Mouse (Mus musculus) left cerebral cortex, postnatal 10 days (tissue): ENCODE measurements around the gene Mrps7. TPM values are rescaled to one million over a fixed set of nuclear protein-coding genes. Genes with fewer than 3 reads are reported as not detected.
"Not testable (repeated sequence)": the region's sequence is repeated elsewhere in the genome, so short reads cannot be mapped to it uniquely, and the experiment has no call there.

ENCODE experiments used
- DNase-seq, 2 experiments: peaks; one replicate each; pipeline ENCODE4 v3.0.0; 2021 to 2022; ENCODE audit warnings: low spot score in 2 of 2, mixed read lengths in 1 of 2; ENCODE audit errors: extremely low spot score in 1 of 2
- intact Hi-C: fragments of 180-260 bp; cut with DNase I; formaldehyde crosslinking; loops from one replicate; pipeline ENCODE4 v1.15.1; 2025
- total RNA-seq, 2 experiments: library from RNA; stranded (reverse); gene quantifications; 2 replicates each; pipeline ENCODE4 v1.2.3; 2021

Gene Mrps7
- total RNA-seq, 2 experiments from 2014 or later = 52.7 to 58.7 TPM

DNA sequence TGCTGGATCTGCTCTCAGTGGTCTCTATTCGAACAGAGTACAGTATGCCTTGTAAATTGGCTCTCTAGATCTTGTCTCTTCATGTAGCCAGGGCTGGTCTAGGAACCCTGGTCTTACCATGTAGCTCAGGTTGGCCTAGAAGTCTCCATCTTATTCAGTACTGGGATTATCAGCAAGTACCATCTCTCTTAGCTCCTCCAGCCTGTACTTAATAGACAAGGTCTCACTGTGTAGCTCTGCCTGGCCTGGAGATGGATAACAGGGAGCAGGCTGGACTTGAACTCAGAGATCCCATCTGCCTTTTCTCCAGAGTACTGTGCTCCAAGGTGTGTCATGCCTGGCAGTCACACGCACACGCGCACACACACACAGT, 37.9 kb downstream of the Mrps7 start:
- intact Hi-C loops = no loop called here
- DNase-seq = no peak

GRCm38 (mm10) chr11:115642705-115643104, 39.0 kb downstream of the Mrps7 start:
- no peak for DNase-seq
- intact Hi-C loops = no loop called here

GRCm38 (mm10) chr11:115643265-115643664, 39.5 kb downstream of the Mrps7 start:
- no peak for DNase-seq
- intact Hi-C loops = no loop called here

GRCm38 (mm10) chr11:115644308-115644707, 40.6 kb downstream of the Mrps7 start:
- intact Hi-C loops = no loop called here
- no peak for DNase-seq

DNA sequence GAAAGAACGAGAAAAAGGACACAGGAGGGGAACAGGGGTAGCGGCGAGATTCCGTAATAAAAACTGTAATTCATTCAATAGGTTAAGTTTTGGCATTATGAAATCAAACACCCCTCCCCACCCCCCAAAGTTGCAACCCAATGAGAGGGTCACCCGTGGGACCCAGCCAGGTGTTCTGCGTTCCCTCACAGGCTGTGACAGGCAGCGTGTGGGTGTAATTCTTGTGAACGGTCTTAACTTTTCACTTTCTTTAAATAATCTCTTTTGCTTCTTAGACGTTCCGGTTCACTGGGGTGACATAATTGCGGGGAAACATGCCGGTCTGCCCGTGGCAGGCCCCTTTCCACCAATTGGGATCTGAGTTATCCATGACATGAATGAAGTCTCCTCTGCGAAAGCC, 41.8 kb downstream of the Mrps7 start:
- DNase-seq = not testable (repeated sequence)
- intact Hi-C loops = loop anchor here (5.0 kb wide), 1 partner anchor 167 kb away; the partner anchor contains the start of genes Caskin2 and Tsen54

- intact Hi-C loops = loop anchor here (2.0 to 5.0 kb wide), 2 partner anchors 68 to 166 kb away; partner anchors contain the start of genes Caskin2 and Tsen54
- no peak for DNase-seq
Measured at GRCm38 (mm10) chr11:115646439-115646838, 42.7 kb downstream of the Mrps7 start.

DNA sequence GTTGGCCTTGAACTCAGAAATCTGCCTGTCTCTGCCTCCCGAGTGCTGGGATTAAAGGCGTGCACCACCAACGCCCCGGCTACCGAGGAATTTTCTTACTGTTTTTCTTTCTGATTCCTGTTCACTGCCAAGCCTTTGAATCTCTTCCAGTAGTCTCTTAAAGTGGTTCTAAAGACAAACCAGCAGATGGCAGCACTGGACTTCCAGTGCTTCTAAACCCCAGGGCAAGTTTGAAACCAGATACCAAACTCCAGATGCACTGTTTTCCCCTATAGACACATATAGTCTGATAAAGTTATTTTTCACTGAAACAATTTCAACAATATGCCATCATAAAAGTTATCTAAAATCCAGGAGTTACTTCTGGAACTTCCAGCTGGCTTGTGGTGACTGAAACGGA, 43.7 kb downstream of the Mrps7 start:
- intact Hi-C loops = loop anchor here (2.0 to 5.0 kb wide), 2 partner anchors 67 to 165 kb away; partner anchors contain the start of genes Caskin2 and Tsen54
- peak; percentile 52 to 63 for DNase-seq

DNA sequence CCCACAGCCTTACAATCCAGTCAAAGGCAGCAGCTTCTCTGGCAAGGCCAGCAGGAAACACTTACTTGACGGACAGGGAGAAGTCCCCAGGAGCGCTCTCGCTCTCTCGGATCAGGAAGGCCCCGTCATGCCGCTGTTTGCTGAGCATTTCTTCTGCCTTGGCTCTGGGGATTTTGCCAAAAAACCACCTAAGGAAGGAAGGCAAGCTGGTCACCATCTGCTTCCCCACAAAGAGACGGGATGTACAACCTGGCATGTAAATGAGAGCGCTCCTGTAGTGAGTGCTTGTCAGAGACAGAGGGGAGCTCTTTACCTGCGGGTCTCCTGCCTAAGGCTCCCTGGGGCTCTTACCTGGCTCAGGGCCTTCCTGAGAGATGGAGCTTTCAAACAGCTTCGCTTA, 46.0 kb downstream of the Mrps7 start:
- intact Hi-C loops = loop anchor here (5.0 kb wide), 1 partner anchor 163 kb away; the partner anchor contains the start of genes Caskin2 and Tsen54
- DNase-seq = peak in 1 of 2 experiments; percentile 51

GRCm38 (mm10) chr11:115651680-115652079, 48.0 kb downstream of the Mrps7 start:
- intact Hi-C loops = no loop called here

DNA sequence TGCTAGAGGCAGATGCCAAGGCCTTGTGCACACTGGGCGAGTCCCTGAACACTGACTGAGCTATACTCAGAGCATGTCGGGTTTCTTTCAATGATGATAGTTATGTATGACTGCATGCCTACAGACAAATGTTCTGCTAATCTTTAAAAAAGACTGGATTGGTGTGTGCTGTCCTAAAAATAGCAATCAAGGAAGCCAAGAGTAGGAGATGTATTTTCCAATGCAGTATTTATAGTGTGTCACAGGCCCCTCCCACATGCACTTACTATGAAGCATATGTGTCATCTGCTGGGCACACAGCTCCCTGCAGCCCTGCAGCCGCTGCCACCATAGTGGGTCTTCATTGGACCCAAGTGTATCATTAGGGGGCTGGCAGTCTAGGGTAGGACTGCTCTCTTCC, 49.5 kb downstream of the Mrps7 start:
- DNase-seq = peak in 1 of 2 experiments; percentile 57
- intact Hi-C loops = no loop called here

More at GRCm38 (mm10) chr11:115651680-115652079, 48.0 kb downstream of the Mrps7 start:
- no peak for DNase-seq

DNA sequence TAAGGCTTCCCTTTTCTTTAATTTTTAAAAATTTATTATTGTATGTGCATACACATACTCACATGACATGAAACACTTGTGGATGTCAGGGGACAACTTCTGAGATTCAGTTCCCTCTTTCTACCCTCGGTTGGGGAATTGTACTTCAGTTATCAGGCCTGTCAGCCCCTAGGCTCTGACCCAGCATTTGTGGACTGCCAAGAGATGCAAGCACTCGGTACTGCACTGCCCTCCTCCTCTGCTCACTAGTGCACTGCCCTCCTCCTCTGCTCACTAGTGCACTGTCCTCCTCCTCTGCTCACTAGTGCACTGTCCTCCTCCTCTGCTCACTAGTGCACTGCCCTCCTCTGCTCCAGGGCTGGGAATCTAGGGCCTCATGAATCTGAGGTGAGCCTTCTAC, 50.4 kb downstream of the Mrps7 start:
- intact Hi-C loops = no loop called here
- DNase-seq = no peak

Other genes with a start within 250 kb of the Mrps7 start
- gene Hid1, start 236.2 kb upstream of the Mrps7 start, total RNA-seq = 10 to 100 TPM; 77.5 to 81.7 TPM
- gene Cdr2l, start 222.0 kb upstream of the Mrps7 start, total RNA-seq = 10 to 100 TPM; 15.2 to 17.2 TPM
- 10 to 100 TPM; 96.2 to 98.8 TPM for gene Mrpl58, start 200.2 kb upstream of the Mrps7 start, total RNA-seq
- gene Atp5h, start 184.0 kb upstream of the Mrps7 start, total RNA-seq = 100 to 1,000 TPM; 399 to 414 TPM
- 10 to 100 TPM; 54.3 to 55.7 TPM for gene Kctd2, start 183.8 kb upstream of the Mrps7 start, total RNA-seq
- gene Trim80, start 163.4 kb upstream of the Mrps7 start, total RNA-seq = under 1 TPM in 1 of 2 experiments, not detected in 1; 0.24 TPM
- not detected for gene Slc16a5, start 141.5 kb upstream of the Mrps7 start, total RNA-seq
- gene Armc7, start 128.3 kb upstream of the Mrps7 start, total RNA-seq = 1 to 10 TPM; 9.0 to 9.2 TPM
- 10 to 100 TPM; 78.6 to 80.8 TPM for gene Nt5c, start 112.1 kb upstream of the Mrps7 start, total RNA-seq
- gene Jpt1, start 89.5 kb upstream of the Mrps7 start, total RNA-seq = 100 to 1,000 TPM; 312 to 341 TPM
- gene Sumo2, start 67.6 kb upstream of the Mrps7 start, total RNA-seq = 100 to 1,000 TPM; 396 to 399 TPM
- gene Nup85, start 39.5 kb upstream of the Mrps7 start, total RNA-seq = 10 to 100 TPM; 43.9 to 51.2 TPM
- gene Gga3, start 126 bp downstream of the Mrps7 start, total RNA-seq = 10 to 100 TPM; 51.4 to 65.1 TPM
- gene Mif4gd, start 9.0 kb downstream of the Mrps7 start, total RNA-seq = 10 to 100 TPM; 14.4 to 14.6 TPM
- 10 to 100 TPM; 55.0 to 59.7 TPM for gene Slc25a19, start 24.4 kb downstream of the Mrps7 start, total RNA-seq
- gene Grb2, start 104.7 kb downstream of the Mrps7 start, total RNA-seq = 100 to 1,000 TPM; 183 to 193 TPM
- 10 to 100 TPM; 37.7 to 40.0 TPM for gene Tmem94, start 161.5 kb downstream of the Mrps7 start, total RNA-seq
- 10 to 100 TPM; 15.7 to 17.7 TPM for gene Caskin2, start 209.7 kb downstream of the Mrps7 start, total RNA-seq
- 10 to 100 TPM; 13.9 to 14.2 TPM for gene Tsen54, start 210.8 kb downstream of the Mrps7 start, total RNA-seq
- 1 to 10 TPM in 1 of 2 experiments, under 1 TPM in 1; 0.63 to 1.6 TPM for gene Llgl2, start 220.1 kb downstream of the Mrps7 start, total RNA-seq